Mouse (Mus musculus) hindbrain, embryonic 16.5 days (tissue): Measurements from ENCODE around the gene Ttc32. TPM values are rescaled to one million over a fixed set of nuclear protein-coding genes. Genes with fewer than 3 reads are reported as not detected.

Experiments
- ATAC-seq: fragments of 200-750 bp; cut with Nextera tagmentation; 2 replicates; pipeline ENCODE4 v1.8.0; 2017; ENCODE audit warnings: moderate TSS enrichment, moderate library complexity
- H3K27ac ChIP-seq: fragments of 300-500 bp; sonication (generic); 2 replicates; pipeline ENCODE4 v1.5.1; 2014; ENCODE audit warnings: low read depth, mild to moderate bottlenecking, control low read depth, low read length, moderate library complexity
- H3K27me3 ChIP-seq: fragments of 300-500 bp; sonication (generic); replicated peaks from 2 replicates; pipeline ENCODE4 v1.6.1; 2014; ENCODE audit warnings: low read length; ENCODE audit not compliant: control insufficient read depth, insufficient read depth
- H3K36me3 ChIP-seq: fragments of 300-500 bp; sonication (generic); 2 replicates; pipeline ENCODE4 v1.6.1; 2014; ENCODE audit warnings: mild to moderate bottlenecking, low read length, moderate library complexity, mixed read lengths; ENCODE audit not compliant: control insufficient read depth, insufficient read depth
- H3K4me1 ChIP-seq: fragments of 300-500 bp; sonication (generic); 2 replicates; pipeline ENCODE4 v1.6.1; 2014; ENCODE audit warnings: low read depth, low read length; ENCODE audit not compliant: control insufficient read depth, insufficient read depth
- H3K4me2 ChIP-seq: fragments of 300-500 bp; sonication (generic); 2 replicates; pipeline ENCODE4 v1.6.1; 2014; ENCODE audit warnings: mild to moderate bottlenecking, low read length, control low read depth, moderate library complexity
- H3K4me3 ChIP-seq: fragments of 300-500 bp; sonication (generic); 2 replicates; pipeline ENCODE4 v1.5.1; 2014; ENCODE audit warnings: mild to moderate bottlenecking, low read length, control low read depth, moderate library complexity
- H3K9ac ChIP-seq: fragments of 300-500 bp; sonication (generic); 2 replicates; pipeline ENCODE4 v1.6.1; 2014; ENCODE audit warnings: low read depth, mild to moderate bottlenecking, control low read depth, low read length, moderate library complexity
- H3K9me3 ChIP-seq: fragments of 300-500 bp; sonication (generic); 2 replicates; pipeline ENCODE4 v1.6.1; 2014; ENCODE audit warnings: mild to moderate bottlenecking, low read length, moderate library complexity; ENCODE audit not compliant: control insufficient read depth
- WGBS: fragments of 180-500 bp; shearing (Covaris S2); extraction: QIAGEN DNeasy Blood & Tissue Kit; methylation state at CpG from one replicate; pipeline ENCODE4 v1.1.7; 2014; 5-methylcytosine and 5-hydroxymethylcytosine counted together
- polyA plus RNA-seq: library from polyadenylated mRNA; unstranded; fragments of >200 nt; fragmentation: Nextera tagmentation; extraction: Ambion mirVana; gene quantifications from 2 replicates; pipeline ENCODE4 v1.2.1, GENCODE M21; 2015

The Ttc32 gene
- polyA plus RNA-seq, 1 experiment from 2014 or later = 7.3 TPM

- Histone ChIP-seq H3K27ac (no peak overlapping the region), H3K4me1 (no peaks in the 10 kb centered on the region), H3K36me3 (no peaks in the 10 kb centered on the region), H3K9ac (no peak overlapping the region), H3K4me2 (no peak overlapping the region), H3K9me3 (no peaks in the 10 kb centered on the region), H3K4me3 (no peak overlapping the region), H3K27me3 (no peaks in the 10 kb centered on the region)
- ATAC-seq = no peak
- 80% methylated on average over 5 of the region's 5 CpGs for WGBS
Observed at GRCm38 (mm10) chr12:9040177-9040576, 10.4 kb downstream of the Ttc32 start.

- Histone ChIP-seq H3K4me3 (no peak overlapping the region), H3K9ac (no peak overlapping the region), H3K4me1 (no peaks in the 10 kb centered on the region), H3K9me3 (no peaks in the 10 kb centered on the region), H3K27me3 (no peaks in the 10 kb centered on the region), H3K36me3 (no peaks in the 10 kb centered on the region), H3K27ac (no peak overlapping the region), H3K4me2 (no peak overlapping the region)
- 71% methylated on average over 7 of the region's 7 CpGs for WGBS
- ATAC-seq = no peak
Observed at GRCm38 (mm10) chr12:9040686-9041085, 10.9 kb downstream of the Ttc32 start.

- H3K4me1 ChIP-seq = no peaks in the 10 kb centered on the region
- no peaks in the 10 kb centered on the region for H3K9me3 ChIP-seq
- H3K4me3 ChIP-seq = no peak overlapping the region
- no peak overlapping the region for H3K4me2 ChIP-seq
- H3K9ac ChIP-seq = no peak overlapping the region
- no peaks in the 10 kb centered on the region for H3K36me3 ChIP-seq
- no peak for ATAC-seq
- WGBS = 72% methylated on average over 5 of the region's 5 CpGs
- H3K27ac ChIP-seq = no peak overlapping the region
- no peaks in the 10 kb centered on the region for H3K27me3 ChIP-seq
Observed at GRCm38 (mm10) chr12:9042316-9042715, 12.5 kb downstream of the Ttc32 start.

GRCm38 (mm10) chr12:9042759-9043158, 13.0 kb downstream of the Ttc32 start:
- H3K9ac ChIP-seq = no peak overlapping the region
- no peaks in the 10 kb centered on the region for H3K9me3 ChIP-seq
- no peaks in the 10 kb centered on the region for H3K36me3 ChIP-seq
- no peaks in the 10 kb centered on the region for H3K4me1 ChIP-seq
- no peak for ATAC-seq
- H3K4me2 ChIP-seq = no peak overlapping the region
- H3K27me3 ChIP-seq = no peaks in the 10 kb centered on the region
- whole genome bisulfite sequencing = 90% methylated on average over 3 of the region's 3 CpGs
- no peak overlapping the region for H3K27ac ChIP-seq
- no peak overlapping the region for H3K4me3 ChIP-seq

- 97% methylated on average over 7 of the region's 7 CpGs for WGBS
- no peak overlapping the region for H3K4me3 ChIP-seq
- H3K9ac ChIP-seq = no peak overlapping the region
- H3K27me3 ChIP-seq = no peaks in the 10 kb centered on the region
- H3K9me3 ChIP-seq = no peaks in the 10 kb centered on the region
- no peak overlapping the region for H3K27ac ChIP-seq
- H3K36me3 ChIP-seq = no peaks in the 10 kb centered on the region
- ATAC-seq = no peak
- no peaks in the 10 kb centered on the region for H3K4me1 ChIP-seq
- H3K4me2 ChIP-seq = no peak overlapping the region
Observed at GRCm38 (mm10) chr12:9044666-9045065, 14.9 kb downstream of the Ttc32 start.

- Histone ChIP-seq H3K4me1 (no peaks in the 10 kb centered on the region), H3K27me3 (no peaks in the 10 kb centered on the region), H3K36me3 (no peaks in the 10 kb centered on the region), H3K9ac (no peak overlapping the region), H3K9me3 (no peaks in the 10 kb centered on the region), H3K4me3 (no peak overlapping the region), H3K27ac (no peak overlapping the region), H3K4me2 (no peak overlapping the region)
- whole genome bisulfite sequencing = 85% methylated on average over 4 of the region's 4 CpGs
- ATAC-seq = no peak
Observed at GRCm38 (mm10) chr12:9046674-9047073, 16.9 kb downstream of the Ttc32 start.

GRCm38 (mm10) chr12:9048090-9048489, 18.3 kb downstream of the Ttc32 start:
- WGBS = 75% methylated on average over 8 of the region's 8 CpGs
- Histone ChIP-seq H3K9ac (no peak overlapping the region), H3K27ac (no peak overlapping the region), H3K27me3 (no peaks in the 10 kb centered on the region), H3K4me3 (no peak overlapping the region), H3K4me2 (no peak overlapping the region), H3K36me3 (no peaks in the 10 kb centered on the region), H3K9me3 (no peaks in the 10 kb centered on the region), H3K4me1 (no peaks in the 10 kb centered on the region)
- ATAC-seq = no peak

- H3K36me3 ChIP-seq = no peaks in the 10 kb centered on the region
- no peaks in the 10 kb centered on the region for H3K9me3 ChIP-seq
- H3K4me1 ChIP-seq = no peaks in the 10 kb centered on the region
- no peak overlapping the region for H3K9ac ChIP-seq
- 56% methylated on average over 6 of the region's 6 CpGs for whole genome bisulfite sequencing
- no peak overlapping the region for H3K4me2 ChIP-seq
- no peak overlapping the region for H3K27ac ChIP-seq
- H3K27me3 ChIP-seq = no peaks in the 10 kb centered on the region
- no peak for ATAC-seq
- no peak overlapping the region for H3K4me3 ChIP-seq
Observed at GRCm38 (mm10) chr12:9050824-9051223, 21.0 kb downstream of the Ttc32 start.

GRCm38 (mm10) chr12:9052075-9052829, 22.5 kb downstream of the Ttc32 start:
- no peaks in the 10 kb centered on the region for H3K9me3 ChIP-seq
- WGBS = 62% methylated on average over 8 of the region's 8 CpGs
- no peak overlapping the region for H3K4me3 ChIP-seq
- no peak overlapping the region for H3K4me2 ChIP-seq
- peak; percentile 91 for ATAC-seq
- H3K4me1 ChIP-seq = no peaks in the 10 kb centered on the region
- no peaks in the 10 kb centered on the region for H3K36me3 ChIP-seq
- H3K27me3 ChIP-seq = no peaks in the 10 kb centered on the region
- H3K27ac ChIP-seq = no peak overlapping the region
- no peak overlapping the region for H3K9ac ChIP-seq
